Mouse (Mus musculus): ENCODE results near the gene Nup54. TPM values are rescaled to one million over a fixed set of nuclear protein-coding genes. Genes with fewer than 3 reads are reported as not detected.

Gene Nup54
- polyA plus RNA-seq (2012; rRNA removed), result 9.6 and 23.6 TPM in 2 replicates

GRCm38 (mm10) chr5:92435025-92435584, at the start of gene Nup54:
Gene Nup54 (minus strand): TSS chr5:92435219.

Other genes starting within 250 kb of the Nup54 start
- gene U90926, start 219.8 kb downstream of the Nup54 start, polyA plus RNA-seq (2012; rRNA removed), result not detected in 2 replicates
- gene Ppef2, start 178.9 kb downstream of the Nup54 start, polyA plus RNA-seq (2012; rRNA removed), result 2.0 and 2.2 TPM in 2 replicates
- 62.5 and 106 TPM in 2 replicates for gene Naaa, start 157.0 kb downstream of the Nup54 start, polyA plus RNA-seq (2012; rRNA removed)
- gene Sdad1, start 124.7 kb downstream of the Nup54 start, polyA plus RNA-seq (2012; rRNA removed), result 14.7 and 14.9 TPM in 2 replicates
- 2.7 and 3.0 TPM in 2 replicates for gene Cxcl9, start 107.1 kb downstream of the Nup54 start, polyA plus RNA-seq (2012; rRNA removed)
- gene Art3, start 103.4 kb downstream of the Nup54 start, polyA plus RNA-seq (2012; rRNA removed), result 4.9 and 5.2 TPM in 2 replicates
- gene Cxcl10, start 86.3 kb downstream of the Nup54 start, polyA plus RNA-seq (2012; rRNA removed), result 6.1 and 7.6 TPM in 2 replicates
- 31.3 and 39.4 TPM in 2 replicates for gene Scarb2, start 71.6 kb upstream of the Nup54 start, polyA plus RNA-seq (2012; rRNA removed)
- gene Fam47e, start 119.8 kb upstream of the Nup54 start, polyA plus RNA-seq (2012; rRNA removed), result 7.9 and 9.6 TPM in 2 replicates
- 12.5 and 15.2 TPM in 2 replicates for gene Stbd1, start 167.8 kb upstream of the Nup54 start, polyA plus RNA-seq (2012; rRNA removed)
- 0.89 and 1.00 TPM in 2 replicates for gene Ccdc158, start 240.1 kb upstream of the Nup54 start, polyA plus RNA-seq (2012; rRNA removed)
- 31.4 and 47.4 TPM in 2 replicates for gene Shroom3, start 248.2 kb upstream of the Nup54 start, polyA plus RNA-seq (2012; rRNA removed)